Mouse (Mus musculus) G1E-ER4 (cell line): ENCODE results near the gene Mum1l1. TPM values are rescaled to one million over a fixed set of nuclear protein-coding genes. Genes with fewer than 3 reads are reported as not detected.

Source experiments
- GATA1 ChIP-seq: IDR thresholded peaks from one replicate; pipeline ENCODE4 v1.8.0; 2012; ENCODE audit warnings: low read length, inconsistent platforms
- polyA plus RNA-seq: library from polyadenylated mRNA; stranded (reverse); fragments of >175 nt; gene quantifications from 2 replicates; pipeline ENCODE4 v1.2.3, GENCODE M21; 2012

The Mum1l1 gene
- polyA plus RNA-seq = not detected in 2 replicates

GRCm38 (mm10) chrX:139209829-139210225 is at the start of gene Mum1l1:
TSS of gene Mum1l1 (plus strand) at chrX:139210042.
- TF ChIP-seq GATA1 = no peak

GRCm38 (mm10) chrX:139178928-139179327 is 30.9 kb upstream of the Mum1l1 start, which contains the start of gene 4933428M09Rik:
TSS of gene 4933428M09Rik (plus strand) at chrX:139179228.
- TF ChIP-seq GATA1 = no peak

- TF ChIP-seq GATA1 = no peak
These were observed 15.1 kb upstream of the Mum1l1 start for GRCm38 (mm10) chrX:139194572-139195279.

- TF ChIP-seq GATA1 = no peak
These were observed 4.9 kb downstream of the Mum1l1 start for GRCm38 (mm10) chrX:139214765-139215164.

GRCm38 (mm10) chrX:139216409-139216808 is 6.6 kb downstream of the Mum1l1 start:
- TF ChIP-seq GATA1 = no peak

- no peak for TF ChIP-seq GATA1
These were observed 7.2 kb downstream of the Mum1l1 start for GRCm38 (mm10) chrX:139216991-139217593.

- no peak for TF ChIP-seq GATA1
These were observed 7.9 kb downstream of the Mum1l1 start for GRCm38 (mm10) chrX:139217776-139218175.

GRCm38 (mm10) chrX:139219017-139219416 is 9.2 kb downstream of the Mum1l1 start:
- no peak for TF ChIP-seq GATA1

GRCm38 (mm10) chrX:139220830-139221229 is 11.0 kb downstream of the Mum1l1 start:
- no peak for TF ChIP-seq GATA1

GRCm38 (mm10) chrX:139221893-139222292 is 12.1 kb downstream of the Mum1l1 start:
- TF ChIP-seq GATA1 = no peak

- no peak for TF ChIP-seq GATA1
These were observed 21.3 kb downstream of the Mum1l1 start for GRCm38 (mm10) chrX:139231143-139231542.

- TF ChIP-seq GATA1 = no peak
These were observed 37.5 kb downstream of the Mum1l1 start for GRCm38 (mm10) chrX:139247294-139247693.

GRCm38 (mm10) chrX:139257072-139257471 is 47.2 kb downstream of the Mum1l1 start:
- TF ChIP-seq GATA1 = no peak

GRCm38 (mm10) chrX:139281966-139282365 is 72.1 kb downstream of the Mum1l1 start:
- TF ChIP-seq GATA1 = no peak

Other genes starting within 250 kb of the Mum1l1 start
- not detected in 2 replicates for gene Serpina7, start 124.8 kb upstream of the Mum1l1 start, polyA plus RNA-seq
- gene 4930513O06Rik, start 123.8 kb upstream of the Mum1l1 start, polyA plus RNA-seq = not detected in 2 replicates
- gene 4933428M09Rik, start 30.8 kb upstream of the Mum1l1 start, polyA plus RNA-seq = not detected in 2 replicates
- not detected in 2 replicates for gene Trap1a, start 123.6 kb downstream of the Mum1l1 start, polyA plus RNA-seq